Mouse (Mus musculus) CD4-positive helper T cell, adult 2 months (primary cell): ENCODE results near the gene Ankrd40.

Source experiments
- DNase-seq: peaks from one replicate; pipeline ENCODE4 v3.0.0-alpha.2; 2012; ENCODE audit warnings: low read depth, missing footprints, low spot score

Ankrd40 gene

DNA sequence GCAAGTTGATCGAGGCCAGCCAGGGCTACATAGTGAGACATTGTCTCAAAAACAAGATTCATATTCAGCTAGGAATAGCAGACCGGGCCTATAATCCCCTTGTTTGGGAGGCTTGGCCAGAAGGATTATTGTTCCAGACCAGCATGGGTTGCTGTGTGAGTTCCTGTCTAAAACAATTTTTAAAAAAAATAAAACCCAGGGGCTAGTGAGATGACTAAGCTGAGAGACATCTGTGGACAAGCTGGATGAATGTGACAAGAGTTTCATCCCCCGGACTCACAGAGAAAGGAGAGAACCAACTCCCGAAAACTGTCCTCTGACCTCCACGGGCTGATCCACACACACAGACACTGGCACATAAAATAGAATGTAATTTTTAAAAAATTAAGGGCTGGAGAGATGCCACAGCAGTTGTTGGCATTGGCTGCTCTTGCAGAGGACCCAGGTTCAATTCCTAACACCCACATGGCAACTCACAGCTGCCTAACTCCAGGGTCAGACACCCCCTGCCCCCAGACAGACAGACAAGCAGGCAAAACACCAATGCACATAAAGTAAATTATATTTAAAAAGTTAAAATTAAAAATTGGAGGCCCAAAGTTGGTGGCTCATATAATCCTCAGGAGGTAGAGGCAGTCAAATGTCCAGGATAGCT, 4.4 kb upstream of the Ankrd40 start:
- no peak for DNase-seq

DNA sequence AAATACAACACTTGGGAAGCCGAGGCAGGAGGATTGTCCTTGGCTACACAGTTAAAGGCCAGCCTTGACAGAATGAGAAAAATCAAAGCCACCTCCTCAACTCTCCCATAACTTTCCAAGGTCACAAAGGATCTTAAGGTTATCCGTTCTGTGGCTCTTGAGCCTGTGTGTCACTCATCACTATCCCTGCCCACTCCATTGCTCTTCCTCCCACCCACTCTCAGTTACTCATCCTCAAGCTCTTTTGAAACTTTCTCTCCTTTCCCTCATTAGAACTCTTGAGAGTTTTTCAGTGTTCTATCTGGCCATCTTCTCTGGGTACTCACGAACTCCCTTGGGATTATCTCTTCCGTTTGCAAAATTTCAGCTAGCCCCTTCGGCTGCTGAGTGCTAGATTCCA, 3.2 kb upstream of the Ankrd40 start:
- no peak for DNase-seq

DNA sequence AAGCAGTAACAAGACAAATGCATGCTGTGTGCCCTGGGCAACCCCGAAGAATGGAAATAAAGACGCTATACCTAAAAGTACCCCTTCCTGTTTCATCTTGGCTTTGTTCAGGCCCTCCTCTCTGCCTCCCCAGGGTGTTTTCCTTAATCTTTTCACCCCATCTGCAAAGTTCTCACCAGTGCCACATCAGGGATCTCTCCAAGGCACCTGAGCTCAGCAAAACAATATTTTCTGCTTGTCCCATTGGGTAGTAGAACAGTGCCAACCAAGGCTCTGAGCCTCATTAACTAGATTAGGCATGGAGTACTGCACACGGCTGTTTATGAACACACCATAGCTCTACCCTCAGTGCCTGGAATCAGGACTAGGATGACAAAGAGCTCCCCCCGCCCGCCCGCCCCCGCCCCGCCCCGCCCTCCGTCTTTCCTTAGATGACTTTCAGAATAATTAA, 815 bp upstream of the Ankrd40 start:
- no peak for DNase-seq

DNA sequence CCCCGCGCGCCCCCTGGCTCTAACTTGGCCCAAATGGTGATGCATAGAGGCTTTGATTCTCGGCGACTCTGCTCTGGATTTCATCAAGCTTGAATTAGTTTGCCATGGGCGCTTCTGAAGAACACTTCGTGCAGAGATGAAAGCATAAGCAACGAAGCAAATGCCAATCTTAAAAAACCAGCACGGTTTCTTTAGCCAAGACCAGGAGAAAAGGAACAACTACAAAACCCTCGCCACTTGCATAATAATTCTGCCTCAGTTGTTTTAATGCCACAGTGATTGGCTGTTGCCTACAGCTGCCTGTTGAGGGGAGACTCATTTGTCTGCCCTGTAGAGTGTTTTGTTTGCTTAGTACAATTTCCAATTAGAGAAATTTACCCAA, 834 bp downstream of the Ankrd40 start:
- DNase-seq, result no peak

DNA sequence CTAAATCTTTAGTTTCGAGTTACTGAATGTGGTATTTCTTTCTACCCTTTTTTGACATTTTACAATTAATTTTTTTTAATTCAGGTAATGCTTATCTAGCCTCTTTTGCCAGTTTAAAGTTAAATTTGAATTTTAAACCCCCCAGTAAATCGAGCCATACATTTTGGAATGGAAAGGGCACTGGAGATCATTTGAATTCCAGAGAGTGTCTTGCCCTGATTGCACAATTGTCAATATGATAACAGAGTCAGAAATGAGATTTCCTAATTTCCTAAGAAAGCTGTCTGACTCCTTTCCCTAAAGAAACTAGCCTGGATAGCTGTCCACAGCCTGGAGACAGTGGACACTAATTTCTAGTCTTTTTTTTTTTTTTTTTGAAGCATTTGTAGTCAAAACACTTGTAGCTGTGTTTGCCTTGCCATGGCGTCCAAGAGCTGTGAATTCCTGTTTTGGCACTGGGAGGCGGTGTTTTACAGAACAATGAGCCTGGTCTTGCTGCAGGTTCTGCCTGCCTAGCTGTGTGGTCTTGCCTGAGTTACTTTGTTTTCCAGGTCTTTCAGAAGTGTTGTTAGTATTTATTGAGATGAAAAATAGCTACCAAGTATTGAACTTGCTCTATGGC, 1.6 kb downstream of the Ankrd40 start:
- peak; percentile 37 for DNase-seq

DNA sequence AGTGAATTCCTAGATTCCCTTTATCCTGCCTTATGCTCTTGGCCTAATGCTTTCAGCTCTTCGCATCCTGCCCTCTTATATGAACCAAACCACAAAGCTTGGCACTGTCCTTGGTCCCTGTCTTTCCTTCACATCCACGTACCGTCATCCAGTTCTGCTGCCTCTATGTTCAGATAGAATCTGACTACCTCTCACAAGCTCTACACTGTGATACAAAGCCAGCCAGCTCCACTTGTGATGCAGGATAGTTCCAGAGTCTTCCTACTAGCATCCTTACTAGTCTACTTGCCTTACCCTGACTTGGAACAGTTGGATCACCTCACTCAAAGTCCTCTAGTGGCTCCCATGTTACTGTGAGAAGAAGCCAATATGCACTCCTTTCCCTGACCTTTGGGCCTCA, 2.4 kb downstream of the Ankrd40 start:
- no peak for DNase-seq

DNA sequence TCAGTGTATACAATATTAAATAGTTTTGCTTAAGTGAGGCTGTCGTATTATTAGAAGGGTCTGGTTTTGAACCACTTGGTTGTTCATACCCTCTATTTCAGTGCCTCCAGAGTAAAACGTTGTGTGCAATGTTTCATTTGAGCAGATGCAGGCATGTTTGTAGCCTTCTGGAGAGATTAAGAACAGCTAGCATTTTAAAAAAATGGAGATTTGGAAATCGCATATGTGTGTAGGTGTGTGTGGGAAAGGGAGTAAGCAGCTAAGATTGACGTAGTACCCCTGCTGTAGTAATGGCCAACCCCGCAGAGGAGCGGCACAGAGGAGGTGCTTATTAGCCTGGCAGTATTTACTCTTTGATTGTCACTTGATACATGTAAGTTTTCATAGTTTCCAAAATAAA, 4.9 kb downstream of the Ankrd40 start:
- DNase-seq, result no peak

DNA sequence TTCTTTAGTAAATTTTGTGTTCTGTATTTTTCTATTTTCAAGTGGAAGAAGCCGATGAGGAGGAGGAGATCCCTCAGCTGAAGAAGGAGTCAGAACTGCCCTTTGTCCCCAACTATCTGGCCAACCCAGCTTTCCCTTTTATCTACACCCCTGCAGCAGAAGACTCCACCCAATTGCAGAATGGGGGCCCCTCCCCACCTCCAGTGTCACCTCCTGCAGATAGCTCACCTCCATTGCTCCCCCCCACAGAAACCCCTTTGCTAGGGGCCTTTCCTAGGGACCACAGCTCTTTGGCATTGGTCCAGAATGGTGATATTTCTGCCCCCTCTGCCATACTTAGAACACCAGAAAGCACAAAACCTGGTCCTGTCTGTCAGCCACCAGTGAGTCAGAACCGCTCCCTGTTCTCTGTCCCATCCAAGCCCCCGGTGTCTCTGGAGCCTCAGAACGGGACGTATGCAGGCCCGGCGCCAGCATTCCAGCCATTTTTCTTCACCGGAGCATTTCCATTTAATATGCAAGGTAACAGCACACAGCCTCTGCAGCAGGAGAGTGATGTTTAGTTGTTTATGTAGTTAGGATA, 6.7 kb downstream of the Ankrd40 start:
- DNase-seq, result no peak

DNA sequence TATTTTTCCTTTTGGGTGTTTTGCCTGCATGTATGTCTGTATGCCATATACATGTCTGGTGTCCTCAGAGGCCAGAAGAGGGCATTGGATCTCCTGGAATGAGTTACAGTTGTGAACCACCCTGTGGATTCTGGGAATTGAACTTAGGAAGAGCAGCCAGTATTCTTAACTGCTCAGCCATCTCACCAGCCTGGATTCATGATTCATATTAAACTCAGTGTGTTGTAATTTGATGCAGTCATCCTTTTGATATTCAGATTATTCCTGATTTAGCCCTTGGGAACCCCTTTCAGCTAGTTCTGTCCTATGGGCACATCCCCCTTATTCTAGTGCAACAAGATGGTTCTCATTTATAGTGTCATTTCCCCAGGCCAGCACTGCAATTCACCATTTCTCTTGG, 8.8 kb downstream of the Ankrd40 start:
- DNase-seq, result no peak

DNA sequence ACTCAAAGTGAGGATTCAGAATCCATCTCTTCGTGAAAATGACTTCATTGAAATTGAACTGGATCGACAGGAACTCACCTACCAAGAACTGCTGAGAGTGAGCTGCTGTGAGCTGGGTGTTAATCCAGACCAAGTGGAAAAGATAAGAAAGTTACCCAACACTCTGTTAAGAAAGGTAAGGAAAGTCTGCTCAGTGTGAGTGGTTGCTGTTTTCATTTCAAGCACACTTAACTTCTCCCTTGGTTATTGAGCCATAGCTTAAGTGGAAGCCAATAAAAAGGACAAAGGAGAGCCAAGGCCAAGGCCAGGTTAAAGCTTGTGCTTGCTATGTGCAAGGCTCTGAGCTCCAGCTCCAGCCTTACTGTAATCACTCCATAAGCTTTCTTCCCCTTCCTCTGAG, 10.5 kb downstream of the Ankrd40 start:
- DNase-seq, result no peak

DNA sequence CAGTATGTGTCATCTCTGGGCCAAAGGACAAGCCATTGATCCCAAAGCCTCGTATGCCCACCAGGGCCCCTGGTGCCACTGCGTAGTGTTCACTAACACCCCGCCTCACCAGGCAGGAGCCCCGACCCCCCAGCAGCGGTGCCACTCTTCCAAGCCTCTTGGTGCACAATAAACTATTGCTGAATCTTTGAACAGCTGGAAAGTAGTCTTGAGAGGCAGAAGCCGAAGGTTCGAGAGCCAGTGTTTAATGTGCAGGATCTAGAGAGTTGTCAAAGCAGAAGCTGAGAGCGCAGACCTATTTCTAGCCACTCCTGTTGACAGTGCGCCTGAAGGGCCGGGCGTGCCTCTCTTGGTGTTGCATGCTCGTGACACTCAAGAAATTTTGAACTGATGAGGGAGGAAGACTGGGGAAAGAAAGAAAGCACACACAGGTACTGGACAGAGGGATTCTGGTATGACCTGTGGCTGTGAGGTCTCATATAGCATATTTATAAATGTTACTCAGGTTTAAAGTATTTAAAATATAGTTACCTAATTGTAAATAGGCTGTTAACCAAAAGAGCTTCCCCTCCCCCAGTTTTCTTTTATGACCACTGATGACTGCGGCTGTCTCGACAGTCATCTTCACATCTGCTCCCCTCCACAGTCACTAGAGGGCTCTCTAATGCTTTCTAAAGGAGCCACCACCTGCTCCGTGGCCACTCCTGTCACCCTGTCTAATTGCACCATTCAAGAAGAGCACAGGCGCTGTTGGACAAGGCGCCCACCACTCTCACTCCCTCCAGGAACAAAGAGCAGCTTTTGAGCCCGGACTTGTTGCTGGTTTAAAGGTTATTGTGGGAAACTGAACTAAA, 12.2 kb downstream of the Ankrd40 start:
- DNase-seq, result peak; percentile 67

DNA sequence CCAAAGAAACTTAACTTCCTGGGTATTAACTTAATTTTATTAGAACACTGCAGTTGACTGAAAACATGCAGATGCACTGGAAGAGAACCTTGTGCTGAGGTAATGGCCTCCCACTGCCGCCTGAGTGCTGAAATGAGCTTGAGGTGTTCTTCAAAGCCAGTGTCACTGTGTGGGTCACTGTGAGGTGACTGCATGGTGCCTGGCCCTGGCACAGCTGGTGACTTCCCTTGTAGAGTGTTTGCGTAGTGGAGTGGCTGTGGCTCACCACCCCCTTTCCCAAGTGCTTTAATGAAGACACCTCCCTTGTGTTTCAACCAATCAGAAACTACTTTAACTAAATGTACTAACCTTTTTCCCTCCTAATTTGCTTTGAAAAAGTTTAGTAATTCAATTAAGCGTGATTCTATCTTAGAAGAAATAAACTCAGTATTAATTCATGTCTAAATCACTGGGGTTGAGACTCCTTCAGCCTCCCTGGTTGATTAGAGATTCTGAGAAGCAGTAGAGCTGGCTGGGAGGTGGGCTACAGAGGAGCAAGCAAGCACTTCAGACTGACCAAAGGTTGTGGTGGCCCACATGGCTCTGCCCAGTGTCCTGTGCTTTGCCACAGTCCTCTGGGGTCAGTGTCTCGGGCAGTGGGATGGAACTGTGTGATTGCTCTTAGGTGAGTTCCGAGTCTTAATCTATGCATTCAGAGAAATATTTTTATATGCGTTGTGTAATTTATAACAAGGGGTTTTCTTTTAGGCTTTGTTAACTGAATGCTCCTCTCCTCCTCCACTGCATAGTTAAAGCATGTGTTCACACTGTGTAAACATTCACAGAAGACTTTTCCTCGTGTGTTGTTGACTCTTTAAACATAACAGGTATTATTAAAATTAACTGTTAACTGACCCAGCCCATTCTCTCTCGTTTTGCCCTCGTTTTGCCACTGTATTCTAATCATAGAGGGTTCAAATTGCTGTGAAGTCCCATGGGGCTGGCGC, 13.4 kb downstream of the Ankrd40 start:
- DNase-seq, result no peak

DNA sequence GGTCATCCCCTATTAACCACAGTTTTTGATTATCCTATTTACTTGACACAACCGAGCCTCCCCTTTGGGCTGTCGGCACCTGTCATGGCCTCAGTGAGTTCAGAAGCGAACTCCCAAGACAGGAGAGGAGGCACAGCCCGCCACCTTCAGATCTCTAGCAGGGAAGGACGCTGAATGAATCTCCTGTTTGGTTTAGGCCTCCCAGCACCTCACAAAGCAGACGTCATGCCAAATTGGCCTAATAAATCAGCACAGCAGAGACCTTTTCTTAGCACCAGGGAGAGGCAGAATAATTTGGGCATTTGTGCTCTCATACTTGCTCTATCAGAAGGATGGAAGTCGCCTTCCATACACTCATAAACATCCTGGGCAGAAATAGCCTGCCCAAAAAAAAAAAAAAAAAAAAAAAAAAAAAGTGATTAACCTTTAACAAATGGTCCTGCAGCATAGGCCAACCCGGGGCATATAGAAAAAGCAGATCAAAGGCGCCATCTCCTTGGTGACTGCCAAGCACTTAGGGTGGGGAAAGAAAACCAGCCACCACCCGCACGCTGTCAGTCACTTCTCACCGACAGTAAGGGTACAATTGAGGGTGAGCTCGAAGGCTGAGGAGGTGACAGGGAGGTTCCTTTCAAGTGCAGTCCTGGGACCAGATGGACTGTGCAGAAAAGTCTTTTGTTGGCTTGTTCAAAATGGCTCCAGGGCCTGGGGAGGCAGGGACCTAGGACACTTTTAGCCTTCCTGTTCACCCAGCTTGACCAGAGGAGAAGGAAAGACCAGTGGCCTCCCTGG, 14.5 kb downstream of the Ankrd40 start:
- no peak for DNase-seq

DNA sequence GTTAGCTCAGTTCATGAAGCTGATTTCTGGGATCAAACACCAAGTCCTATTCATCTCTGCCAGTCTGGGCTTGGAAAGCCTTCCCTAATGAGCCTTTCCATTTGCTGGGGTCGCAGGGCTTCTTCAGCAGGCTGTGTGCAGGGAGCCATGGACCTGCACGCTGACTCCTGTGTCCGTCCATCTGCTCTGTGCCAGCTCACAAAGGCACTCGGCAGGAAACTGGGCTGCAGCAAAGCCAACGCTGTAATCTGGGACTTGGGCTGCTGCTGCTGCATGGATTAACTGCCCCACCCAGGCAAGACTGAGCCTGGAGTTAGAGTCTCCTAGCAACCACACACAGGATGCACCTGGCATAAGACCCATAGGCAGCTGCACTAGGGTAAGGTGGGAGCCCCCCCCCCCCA, 16.2 kb downstream of the Ankrd40 start:
- DNase-seq, result no peak

DNA sequence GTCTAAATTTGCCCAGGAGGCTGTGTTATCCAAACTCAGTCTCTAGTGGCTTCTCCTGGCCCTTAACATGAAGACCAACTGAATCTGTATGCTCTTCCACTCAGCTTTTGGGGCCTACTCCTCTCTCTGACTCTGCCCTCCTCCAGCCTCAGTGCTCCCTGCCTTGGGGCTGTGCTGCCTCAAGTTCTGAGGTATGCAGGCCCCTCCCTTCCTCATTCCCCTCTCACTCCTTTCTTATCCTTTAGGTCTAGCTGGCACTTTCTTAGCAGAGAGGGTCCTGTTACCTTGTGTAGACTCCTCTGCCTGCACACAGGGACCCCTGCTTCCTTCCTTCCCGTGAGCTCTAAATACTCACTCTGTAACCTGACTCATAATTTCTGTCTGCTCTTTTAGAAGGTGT, 16.7 kb downstream of the Ankrd40 start:
- no peak for DNase-seq

DNA sequence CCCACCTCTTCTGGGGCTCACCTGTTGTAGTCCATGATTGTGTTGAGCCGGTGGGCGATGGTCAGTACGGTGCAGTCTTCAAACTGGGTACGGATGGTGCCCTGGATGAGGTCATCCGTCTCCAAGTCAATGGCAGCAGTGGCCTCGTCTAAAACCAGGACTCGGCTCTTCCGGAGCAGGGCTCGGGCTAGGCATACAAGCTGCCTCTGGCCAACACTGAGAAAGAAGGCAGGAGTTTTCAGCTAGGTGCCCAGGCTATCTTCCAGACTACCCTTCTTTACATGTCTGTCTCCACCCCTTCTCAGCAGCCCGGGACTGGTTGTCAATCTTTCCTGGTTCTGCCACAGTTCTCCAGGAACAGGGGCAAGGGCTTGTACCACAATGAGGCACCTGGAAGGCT, 18.1 kb downstream of the Ankrd40 start:
- no peak for DNase-seq

DNA sequence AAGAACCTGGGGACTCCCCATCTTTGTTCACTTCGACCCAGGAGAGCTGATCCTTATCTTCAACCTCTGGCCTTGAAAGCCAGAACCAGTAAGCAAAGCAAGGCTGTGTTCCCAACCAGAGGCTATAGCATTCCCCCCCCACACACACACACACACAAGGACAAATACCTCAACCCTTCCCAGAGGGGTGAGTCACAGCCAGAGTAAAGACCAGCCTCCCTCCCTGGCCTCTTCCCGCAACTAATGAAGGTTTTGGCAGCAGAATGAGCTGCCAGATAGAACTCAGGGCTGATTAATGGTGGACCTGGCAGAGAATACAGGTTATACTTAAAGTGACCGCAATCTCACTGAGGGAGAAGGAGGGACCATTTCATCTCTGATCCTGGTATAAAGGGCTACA, 18.8 kb downstream of the Ankrd40 start:
- no peak for DNase-seq

DNA sequence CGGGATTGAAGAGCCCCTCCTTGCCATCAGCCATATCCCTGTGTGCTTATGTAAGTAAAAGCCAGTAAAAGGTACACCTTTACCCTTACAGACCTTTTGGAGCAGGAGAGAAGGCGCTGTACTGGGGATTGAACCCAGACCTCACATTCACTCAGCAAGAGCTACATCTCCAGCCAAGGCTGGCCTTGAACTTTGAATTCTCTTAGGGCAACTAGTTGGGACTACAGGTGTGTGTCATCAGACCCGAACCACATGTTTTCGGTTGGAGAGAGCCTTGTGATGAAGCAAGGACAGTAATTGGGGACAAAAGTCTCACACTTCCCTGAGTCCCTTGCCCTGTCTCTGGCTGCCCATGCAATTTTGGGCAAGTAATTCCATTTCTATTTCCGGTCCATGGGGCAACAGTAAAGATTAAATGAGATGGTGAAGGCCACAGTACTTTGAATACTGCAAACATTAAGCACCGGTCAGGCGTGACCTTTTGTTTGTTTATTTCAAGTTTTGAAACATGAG, 19.3 kb downstream of the Ankrd40 start:
- DNase-seq, result no peak

DNA sequence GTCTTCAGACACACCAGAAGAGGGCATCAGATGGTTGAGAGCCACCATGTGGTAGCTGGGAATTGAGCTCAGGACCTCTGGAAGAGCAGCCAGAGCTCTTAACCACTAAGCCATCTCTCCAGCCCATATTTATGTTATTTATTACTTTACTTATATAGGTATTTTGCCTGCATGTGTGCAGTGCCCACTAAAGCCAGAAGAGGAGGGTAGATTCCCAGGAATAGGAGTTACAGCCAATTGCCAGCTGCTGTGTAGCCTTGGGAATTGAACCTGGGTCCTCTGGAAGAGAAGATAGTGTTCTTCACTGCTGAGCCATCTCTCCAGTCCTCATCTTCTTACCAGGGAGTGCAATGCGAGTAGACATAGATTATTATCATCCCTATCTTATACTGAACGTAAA, 22.0 kb downstream of the Ankrd40 start:
- DNase-seq, result no peak

DNA sequence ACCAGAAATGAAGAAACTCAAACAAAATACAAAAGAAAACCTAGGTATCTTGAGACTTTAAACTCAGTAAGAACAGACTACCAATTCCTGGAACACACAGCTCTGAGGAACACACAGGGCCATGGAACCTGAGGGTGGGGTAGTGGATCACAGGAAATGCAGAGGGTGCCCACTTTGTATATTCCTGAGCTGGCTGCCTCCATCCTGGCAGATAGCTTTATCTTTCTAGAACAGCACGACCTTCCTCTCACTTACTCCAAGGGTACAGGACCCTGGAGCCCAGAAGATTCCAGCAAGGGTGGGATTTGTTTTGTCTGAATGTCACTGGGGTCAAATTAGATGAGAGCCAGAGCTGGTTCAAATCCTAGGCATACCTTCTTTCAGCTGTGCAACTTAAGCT, 22.5 kb downstream of the Ankrd40 start:
- DNase-seq, result no peak
